Mouse (Mus musculus) urinary bladder, postnatal 36 days (tissue): ENCODE results near the gene Snd1.

Experiments used
- DNase-seq, 2 experiments: peaks; one replicate each; pipeline ENCODE4 v3.0.0; 2022; ENCODE audit warnings: low spot score in 2 of 2, mixed read lengths in 1 of 2

The Snd1 gene

DNA sequence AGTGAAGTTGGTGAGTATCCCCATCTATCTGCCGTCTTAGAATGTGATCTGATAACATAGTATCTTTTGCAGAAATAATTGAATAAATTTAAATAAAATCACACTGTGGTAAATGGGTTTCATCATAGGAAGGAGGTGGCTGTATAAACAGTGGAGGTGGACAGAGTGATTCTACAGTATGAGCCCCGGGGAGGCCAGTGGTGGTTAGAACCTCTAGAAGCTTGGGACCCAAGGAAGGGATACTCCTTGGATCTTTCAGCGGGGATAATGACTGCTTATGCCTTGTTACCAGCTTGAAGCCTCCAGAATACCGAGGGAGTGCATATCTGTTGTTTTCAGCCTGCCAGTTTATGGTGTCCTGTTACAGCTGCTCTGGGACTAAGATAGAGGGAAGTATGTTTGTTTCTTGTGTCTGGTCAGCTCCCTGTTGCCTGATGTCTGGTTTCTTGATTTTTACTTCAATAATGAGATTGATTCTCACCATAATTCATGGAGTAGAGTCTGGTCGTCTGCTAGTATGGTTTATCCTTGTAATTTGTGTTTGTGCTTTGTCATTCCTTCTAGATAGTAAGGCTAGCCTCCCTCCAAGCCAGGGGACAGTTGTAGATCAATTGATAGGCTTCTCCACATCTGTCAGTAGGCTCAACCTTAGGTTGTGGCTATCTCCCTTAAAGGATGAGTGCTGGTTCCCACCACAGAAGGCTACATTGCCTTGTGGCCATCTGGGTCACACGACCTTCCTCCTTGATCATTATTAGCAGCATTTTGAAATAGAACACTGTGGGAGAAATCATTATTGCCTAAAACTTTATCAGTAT, 160.8 kb downstream of the Snd1 start:
- DNase-seq: no peak

DNA sequence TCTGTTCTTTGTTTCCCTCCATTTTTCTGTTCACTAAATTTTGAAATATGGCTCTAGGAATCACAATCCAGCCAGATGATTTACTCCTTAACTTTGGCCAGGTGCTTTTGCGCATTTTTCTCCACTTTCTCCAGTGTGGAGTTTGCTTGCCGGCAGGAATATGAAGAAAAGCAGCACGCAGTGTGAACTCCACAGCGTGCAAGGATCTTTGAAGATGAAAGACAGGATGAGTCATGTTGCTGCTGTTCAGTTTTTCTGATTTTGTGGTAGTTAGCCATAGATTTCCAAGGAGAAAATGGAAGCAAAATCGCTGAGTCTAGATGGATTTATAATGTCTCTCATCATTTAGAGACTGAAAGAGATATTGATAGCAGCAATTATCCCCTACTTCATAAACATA, 165.1 kb downstream of the Snd1 start:
- DNase-seq: no peak

DNA sequence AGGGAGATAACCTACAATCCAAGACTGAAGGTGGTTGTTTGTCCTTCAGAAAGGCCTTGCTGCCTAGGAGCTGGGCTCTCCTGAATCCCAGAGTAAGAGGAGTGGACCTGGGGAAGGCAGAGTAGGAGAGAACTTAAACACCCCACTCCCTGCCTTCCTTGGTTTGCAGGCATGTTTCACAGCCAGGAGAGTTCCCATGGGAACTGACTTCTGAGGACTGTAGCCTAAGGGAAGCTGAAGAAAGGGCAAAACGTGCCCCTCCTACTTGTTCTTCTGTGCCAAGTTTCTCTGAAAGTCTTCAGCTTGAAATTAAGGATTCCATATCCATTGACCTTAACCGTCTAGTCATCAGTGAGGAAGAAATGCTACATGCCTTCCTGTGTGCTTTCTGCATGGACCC, 168.0 kb downstream of the Snd1 start:
- no peak for DNase-seq

GRCm38 (mm10) chr6:28645231-28645630, 170.3 kb downstream of the Snd1 start:
- no peak for DNase-seq

GRCm38 (mm10) chr6:28656511-28656910, 181.6 kb downstream of the Snd1 start:
- DNase-seq: no peak

- no peak for DNase-seq
Measured at GRCm38 (mm10) chr6:28663004-28663403, 188.1 kb downstream of the Snd1 start.

DNA sequence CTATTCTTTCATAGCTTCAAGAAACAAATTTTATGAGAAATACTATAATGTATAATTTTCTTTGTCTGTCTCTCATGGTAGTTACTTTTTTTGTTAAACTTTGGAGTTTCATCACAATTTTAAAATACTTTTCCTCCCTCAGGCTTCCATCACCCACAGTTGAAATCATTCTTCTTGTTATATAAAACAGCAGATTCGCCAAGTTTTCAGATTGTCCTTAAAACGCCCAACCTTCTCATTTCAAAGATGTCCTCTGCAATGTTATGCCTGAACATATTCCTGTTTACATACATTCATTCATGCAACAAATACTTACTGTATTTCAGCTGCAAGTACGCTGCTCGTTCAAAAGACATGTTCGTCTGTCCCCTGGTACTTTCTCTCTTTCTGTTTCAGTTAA, 188.7 kb downstream of the Snd1 start:
- DNase-seq: no peak

GRCm38 (mm10) chr6:28664716-28665115, 189.8 kb downstream of the Snd1 start:
- no peak for DNase-seq

GRCm38 (mm10) chr6:28667586-28667985, 192.6 kb downstream of the Snd1 start:
- no peak for DNase-seq

GRCm38 (mm10) chr6:28669251-28669650, 194.3 kb downstream of the Snd1 start:
- no peak for DNase-seq

- no peak for DNase-seq
Measured at GRCm38 (mm10) chr6:28672388-28672787, 197.4 kb downstream of the Snd1 start.

DNA sequence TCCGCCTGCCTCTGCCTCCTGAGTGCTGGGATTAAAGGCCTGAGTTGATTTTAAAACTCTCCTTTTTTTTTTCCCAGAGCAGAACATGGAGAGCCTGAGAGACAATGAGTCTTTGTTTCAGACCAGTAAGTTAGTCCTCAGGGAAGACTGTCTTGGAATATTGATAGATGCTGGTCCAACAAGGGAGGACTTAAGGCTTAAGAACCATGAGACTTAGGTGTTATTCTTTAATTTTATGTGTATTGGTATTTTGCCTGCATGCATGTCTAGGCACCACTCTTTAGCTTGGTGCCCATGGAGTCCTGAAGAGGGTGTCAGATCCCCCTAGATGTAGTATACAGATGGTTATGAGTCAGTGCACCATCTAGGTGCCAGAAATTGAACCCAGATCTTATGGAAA, 199.7 kb downstream of the Snd1 start:
- no peak for DNase-seq

DNA sequence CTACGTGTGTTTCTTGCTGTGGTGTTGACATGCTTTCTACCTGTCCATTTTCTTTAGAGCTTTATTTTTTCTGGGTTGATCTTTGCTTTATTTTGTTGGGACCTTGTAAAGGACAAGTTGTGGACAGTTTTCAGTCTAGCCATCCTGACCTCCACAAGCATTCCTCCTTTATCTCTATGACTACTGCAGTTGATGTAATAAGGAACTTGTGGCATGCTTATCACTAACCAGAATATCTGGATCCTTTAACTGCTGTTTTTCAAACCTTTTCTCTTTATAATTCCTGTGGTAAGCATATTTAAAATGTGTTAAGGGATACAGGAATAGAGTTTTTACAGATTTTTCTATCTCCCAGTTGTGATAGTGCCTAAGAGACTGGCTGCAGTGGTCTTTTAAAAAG, 204.0 kb downstream of the Snd1 start:
- DNase-seq: no peak

- DNase-seq: peak in 1 of 2 experiments; percentile 16
Measured at GRCm38 (mm10) chr6:28680537-28680936, 205.6 kb downstream of the Snd1 start.

DNA sequence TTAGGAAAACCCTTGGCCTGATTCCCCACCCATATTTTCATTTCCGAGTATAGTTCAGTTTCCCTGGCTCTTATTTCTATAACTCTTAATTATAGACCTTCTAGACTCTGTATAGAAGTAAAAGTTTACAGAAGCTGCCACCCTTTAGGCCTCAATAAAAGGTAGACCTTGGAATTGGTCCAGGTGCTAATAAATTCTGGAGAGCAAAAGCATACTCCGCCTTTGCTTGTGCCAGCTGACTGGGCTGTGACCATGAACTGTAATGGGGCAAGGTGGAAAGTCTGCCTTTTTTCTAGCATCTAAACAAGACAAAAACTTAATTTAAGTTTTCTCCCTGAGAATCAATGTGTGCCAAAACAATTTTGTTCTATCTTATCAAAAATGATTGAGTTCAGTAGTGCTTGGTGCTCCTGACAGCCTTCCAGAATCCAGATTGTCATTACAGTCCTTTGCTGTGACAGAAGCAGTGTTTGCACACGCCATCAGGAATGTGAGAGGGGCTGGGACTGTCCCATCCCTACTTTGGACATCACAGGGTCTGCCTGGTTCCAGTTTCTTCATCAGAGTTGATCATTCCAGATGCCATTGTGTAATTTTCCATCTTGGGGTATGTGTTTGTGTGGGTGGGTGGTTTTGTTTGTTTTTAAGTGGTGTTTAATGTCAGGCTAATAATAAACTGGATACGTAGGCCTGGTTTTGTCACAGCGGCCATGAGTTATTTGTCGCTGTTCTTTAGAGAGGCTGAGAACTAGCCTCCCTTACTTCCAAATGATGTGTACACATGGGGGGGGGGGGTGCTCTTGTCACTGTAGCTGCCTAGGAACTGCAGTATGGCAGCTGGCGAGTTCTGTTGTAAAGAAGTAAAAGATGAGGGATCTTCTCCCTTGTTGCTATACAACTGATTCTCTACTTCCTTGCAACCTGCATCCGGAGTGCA, 206.8 kb downstream of the Snd1 start:
- DNase-seq: no peak

DNA sequence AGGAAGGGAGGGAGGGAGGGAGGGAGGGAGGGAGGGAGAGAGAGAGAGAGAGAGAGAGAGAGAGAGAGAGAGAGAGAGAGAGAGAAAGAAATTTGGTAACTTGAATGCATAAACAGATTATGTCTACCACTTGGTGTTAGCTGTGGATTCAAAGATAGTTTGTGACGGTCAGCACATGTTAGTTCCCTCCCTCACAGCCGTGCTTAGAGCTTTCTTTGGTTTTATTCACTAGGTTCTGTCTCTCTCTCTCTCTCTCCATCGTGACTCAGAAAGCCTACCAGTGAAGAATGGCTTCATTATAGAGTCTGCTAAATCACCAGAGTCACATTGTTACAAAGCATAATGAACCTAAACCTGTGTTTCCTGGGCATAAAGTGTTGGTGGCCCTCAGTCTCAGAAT, 210.1 kb downstream of the Snd1 start:
- DNase-seq: no peak

GRCm38 (mm10) chr6:28685745-28686144, 210.8 kb downstream of the Snd1 start:
- DNase-seq: no peak

DNA sequence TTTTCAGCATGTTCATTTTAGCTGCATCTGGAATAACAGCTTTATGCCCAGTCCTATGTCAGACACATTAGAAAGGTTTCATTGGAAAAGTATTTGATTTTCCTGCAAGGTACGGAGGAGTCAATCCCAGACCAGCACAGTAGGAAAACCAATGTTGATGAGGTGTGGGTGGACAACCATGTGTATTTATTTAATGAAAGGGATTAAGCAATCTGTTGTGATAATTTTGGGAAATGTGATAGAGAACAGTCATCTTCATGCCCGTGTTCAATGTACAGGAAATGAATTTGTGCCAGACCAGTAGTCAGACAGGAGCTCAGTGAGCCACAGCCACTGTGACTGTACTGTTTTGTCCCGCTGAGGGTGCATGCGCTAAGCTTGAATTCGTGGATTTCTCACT, 212.8 kb downstream of the Snd1 start:
- DNase-seq: no peak

GRCm38 (mm10) chr6:28692659-28693058, 217.7 kb downstream of the Snd1 start:
- no peak for DNase-seq

- DNase-seq: no peak
Measured at GRCm38 (mm10) chr6:28697214-28697613, 222.3 kb downstream of the Snd1 start.

DNA sequence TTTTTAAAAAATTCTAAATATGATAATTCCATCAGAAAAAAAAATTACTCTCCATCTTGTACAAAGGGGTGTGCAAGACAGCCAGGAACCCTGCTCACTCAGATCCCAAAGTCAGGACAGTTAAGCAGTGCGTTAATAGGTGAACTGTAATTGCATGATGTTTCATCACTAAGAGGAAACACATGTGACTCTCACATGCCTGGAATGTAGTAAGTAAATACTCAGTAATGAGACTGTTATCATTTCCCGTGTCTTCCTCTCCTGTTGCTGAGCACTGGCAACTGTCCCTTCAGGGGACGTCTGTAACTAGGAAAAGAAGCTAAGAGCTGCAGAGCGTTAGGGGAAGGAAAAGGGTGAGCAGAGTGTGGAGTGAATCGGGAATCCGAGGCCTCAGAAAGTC, 229.7 kb downstream of the Snd1 start:
- no peak for DNase-seq

- DNase-seq: no peak
Measured at GRCm38 (mm10) chr6:28705384-28706107, 230.6 kb downstream of the Snd1 start.
